Mouse (Mus musculus) heart, embryonic 16.5 days (tissue): Measurements from ENCODE around the gene Gm5127. TPM values are rescaled to one million over a fixed set of nuclear protein-coding genes. Genes with fewer than 3 reads are reported as not detected.

Experiments used
- ATAC-seq: fragments of 200-750 bp; cut with Nextera tagmentation; replicated peaks from 2 replicates; pipeline ENCODE4 v1.8.0; 2017; ENCODE audit warnings: moderate number of reproducible peaks; ENCODE audit not compliant: insufficient read depth, low FRiP score; ENCODE audit errors: extremely low read depth
- H3K27ac ChIP-seq: fragments of 300-500 bp; sonication (generic); 2 replicates; pipeline ENCODE4 v1.5.1; 2014; ENCODE audit warnings: mild to moderate bottlenecking, low read length, control low read depth, moderate library complexity
- H3K27me3 ChIP-seq: fragments of 300-500 bp; sonication (generic); 2 replicates; pipeline ENCODE4 v1.6.1; 2014; ENCODE audit warnings: low read length, mixed read lengths; ENCODE audit not compliant: control insufficient read depth, insufficient read depth
- H3K36me3 ChIP-seq: fragments of 300-500 bp; sonication (generic); 2 replicates; pipeline ENCODE4 v1.6.1; 2014; ENCODE audit not compliant: control insufficient read depth, insufficient read depth
- H3K4me1 ChIP-seq: fragments of 300-500 bp; sonication (generic); 2 replicates; pipeline ENCODE4 v1.6.1; 2014; ENCODE audit warnings: low read length, mixed read lengths; ENCODE audit not compliant: control insufficient read depth, insufficient read depth
- H3K4me2 ChIP-seq: fragments of 300-500 bp; sonication (generic); 2 replicates; pipeline ENCODE4 v1.6.1; 2014; ENCODE audit warnings: low read depth, mild to moderate bottlenecking, control low read depth, low read length
- H3K4me3 ChIP-seq: fragments of 300-500 bp; sonication (generic); 2 replicates; pipeline ENCODE4 v1.5.1; 2014; ENCODE audit warnings: mild to moderate bottlenecking, control low read depth, low read length
- H3K9ac ChIP-seq: fragments of 300-500 bp; sonication (generic); 2 replicates; pipeline ENCODE4 v1.6.1; 2014; ENCODE audit warnings: low read length, control low read depth
- H3K9me3 ChIP-seq: fragments of 300-500 bp; sonication (generic); replicated peaks from 2 replicates; pipeline ENCODE4 v1.6.1; 2016; ENCODE audit warnings: low read length; ENCODE audit not compliant: control insufficient read depth
- WGBS: fragments of 180-500 bp; shearing (Covaris S2); extraction: QIAGEN DNeasy Blood & Tissue Kit; methylation state at CpG from one replicate; pipeline ENCODE4 v1.1.7; 2014; 5-methylcytosine and 5-hydroxymethylcytosine counted together
- polyA plus RNA-seq: library from polyadenylated mRNA; unstranded; fragments of >200 nt; fragmentation: Nextera tagmentation; extraction: Ambion mirVana; gene quantifications from 2 replicates; pipeline ENCODE4 v1.2.1, GENCODE M21; 2015

Gene Gm5127
- not detected in 2 replicates for polyA plus RNA-seq

GRCm38 (mm10) chrX:106582886-106583285 lies at the start of gene Gm5127:
Gene Gm5127 (plus strand): TSS chrX:106583186.
- Histone ChIP-seq H3K36me3 (no peaks in the 10 kb centered on the region), H3K9me3 (no peaks in the 10 kb centered on the region), H3K4me3 (no peak within 1 kb of the TSS), H3K27me3 (no peaks in the 10 kb centered on the region), H3K4me2 (no peak within 1 kb of the TSS), H3K27ac (no peak within 1 kb of the TSS), H3K9ac (no peak within 1 kb of the TSS), H3K4me1 (no peaks in the 10 kb centered on the region)
- ATAC-seq: no peak
- 47% methylated on average over 3 of the region's 3 CpGs for WGBS

GRCm38 (mm10) chrX:106536359-106536758 lies 46.6 kb upstream of the Gm5127 start:
- WGBS: 26% methylated on average over 3 of the region's 3 CpGs
- H3K4me3 ChIP-seq: no peak overlapping the region
- no peaks in the 10 kb centered on the region for H3K36me3 ChIP-seq
- no peak overlapping the region for H3K4me2 ChIP-seq
- no peak for ATAC-seq
- no peaks in the 10 kb centered on the region for H3K4me1 ChIP-seq
- no peaks in the 10 kb centered on the region for H3K9me3 ChIP-seq
- H3K27ac ChIP-seq: no peak overlapping the region
- H3K27me3 ChIP-seq: no peaks in the 10 kb centered on the region
- no peak overlapping the region for H3K9ac ChIP-seq

GRCm38 (mm10) chrX:106555457-106555856 lies 27.5 kb upstream of the Gm5127 start:
- no peak overlapping the region for H3K4me3 ChIP-seq
- no peaks in the 10 kb centered on the region for H3K36me3 ChIP-seq
- no peaks in the 10 kb centered on the region for H3K27me3 ChIP-seq
- 56% methylated on average over 2 of the region's 2 CpGs for WGBS
- H3K9me3 ChIP-seq: no peaks in the 10 kb centered on the region
- ATAC-seq: no peak
- H3K9ac ChIP-seq: no peak overlapping the region
- H3K4me1 ChIP-seq: no peaks in the 10 kb centered on the region
- H3K27ac ChIP-seq: no peak overlapping the region
- H3K4me2 ChIP-seq: no peak overlapping the region

GRCm38 (mm10) chrX:106578966-106579365 lies 4.0 kb upstream of the Gm5127 start:
- no peaks in the 10 kb centered on the region for H3K27me3 ChIP-seq
- no peaks in the 10 kb centered on the region for H3K36me3 ChIP-seq
- H3K9ac ChIP-seq: no peak overlapping the region
- no peak overlapping the region for H3K4me2 ChIP-seq
- H3K4me3 ChIP-seq: no peak overlapping the region
- H3K4me1 ChIP-seq: no peaks in the 10 kb centered on the region
- no peak for ATAC-seq
- no peak overlapping the region for H3K27ac ChIP-seq
- no peaks in the 10 kb centered on the region for H3K9me3 ChIP-seq
- WGBS: 67% methylated on average over 3 of the region's 3 CpGs

GRCm38 (mm10) chrX:106580410-106580809 lies 2.6 kb upstream of the Gm5127 start:
- no peak for ATAC-seq
- H3K4me1 ChIP-seq: no peaks in the 10 kb centered on the region
- H3K4me2 ChIP-seq: no peak overlapping the region
- no peak overlapping the region for H3K4me3 ChIP-seq
- H3K9me3 ChIP-seq: no peaks in the 10 kb centered on the region
- no peak overlapping the region for H3K9ac ChIP-seq
- H3K36me3 ChIP-seq: no peaks in the 10 kb centered on the region
- H3K27ac ChIP-seq: no peak overlapping the region
- no peaks in the 10 kb centered on the region for H3K27me3 ChIP-seq

GRCm38 (mm10) chrX:106582197-106582596 lies 789 bp upstream of the Gm5127 start:
- Histone ChIP-seq H3K4me2 (no peak overlapping the region), H3K9me3 (no peaks in the 10 kb centered on the region), H3K36me3 (no peaks in the 10 kb centered on the region), H3K27me3 (no peaks in the 10 kb centered on the region), H3K9ac (no peak overlapping the region), H3K4me3 (no peak overlapping the region), H3K27ac (no peak overlapping the region), H3K4me1 (no peaks in the 10 kb centered on the region)
- ATAC-seq: no peak
- 50% methylated on average over 2 of the region's 2 CpGs for WGBS

GRCm38 (mm10) chrX:106593914-106594313 lies 10.9 kb downstream of the Gm5127 start:
- H3K27ac ChIP-seq: no peak overlapping the region
- no peaks in the 10 kb centered on the region for H3K27me3 ChIP-seq
- H3K4me2 ChIP-seq: no peak overlapping the region
- no peak for ATAC-seq
- H3K36me3 ChIP-seq: no peaks in the 10 kb centered on the region
- no peak overlapping the region for H3K4me3 ChIP-seq
- H3K9me3 ChIP-seq: no peaks in the 10 kb centered on the region
- H3K4me1 ChIP-seq: no peaks in the 10 kb centered on the region
- no peak overlapping the region for H3K9ac ChIP-seq

GRCm38 (mm10) chrX:106595904-106596303 lies 12.9 kb downstream of the Gm5127 start:
- ATAC-seq: no peak

GRCm38 (mm10) chrX:106602574-106603258 lies 19.7 kb downstream of the Gm5127 start:
- Histone ChIP-seq H3K4me3 (peak overlapping the region; percentile 33), H3K27ac (peak overlapping the region; percentile 42), H3K27me3 (no peaks in the 10 kb centered on the region), H3K9ac (no peak overlapping the region; the same call in 1 of the 2 replicates), H3K4me2 (peak overlapping the region; percentile 52), H3K36me3 (no peaks in the 10 kb centered on the region), H3K9me3 (no peaks in the 10 kb centered on the region), H3K4me1 (0 out of 2 replicates have a peak, but pooled peaks cover 2% of the 10 kb centered on the region)
- WGBS: 13% methylated on average over 9 of the region's 9 CpGs
- no peak for ATAC-seq

More at GRCm38 (mm10) chrX:106595904-106596303, 12.9 kb downstream of the Gm5127 start:
- no peaks in the 10 kb centered on the region for H3K4me1 ChIP-seq
- no peak overlapping the region for H3K9ac ChIP-seq
- H3K4me2 ChIP-seq: no peak overlapping the region
- H3K9me3 ChIP-seq: no peaks in the 10 kb centered on the region
- H3K27me3 ChIP-seq: no peaks in the 10 kb centered on the region
- H3K27ac ChIP-seq: no peak overlapping the region
- H3K36me3 ChIP-seq: no peaks in the 10 kb centered on the region
- H3K4me3 ChIP-seq: no peak overlapping the region
- 71% methylated on average over 1 of the region's 1 CpGs for WGBS
